Mouse (Mus musculus): Measurements from ENCODE around the gene Pla2g4d.

DNA sequence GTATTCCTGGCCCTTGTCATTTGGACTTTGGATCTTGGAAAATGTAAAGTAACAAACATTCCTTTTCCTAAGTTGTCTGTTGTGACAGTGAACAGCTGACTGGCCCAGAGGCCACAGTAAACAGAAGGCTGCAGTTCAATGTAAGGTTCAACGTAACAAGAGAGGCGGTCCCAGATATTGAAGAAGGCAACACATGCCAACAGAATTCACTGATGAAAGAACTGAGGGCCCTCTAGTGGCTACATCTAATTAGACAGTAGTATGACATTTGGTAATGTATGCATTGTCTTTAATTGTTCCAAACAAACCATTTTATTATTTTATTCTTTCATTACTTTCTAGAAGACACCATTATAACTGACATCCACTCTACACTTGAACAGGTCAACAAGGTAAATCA, 48.9 kb upstream of the Pla2g4d start:
- TF ChIP-seq ZKSCAN1 (IDR thresholded peaks at IDR 0.05; ENCODE audit: low read depth, low read length) (no peak), GATA1 (IDR thresholded peaks at IDR 0.05; ENCODE audit: low read depth, low read length) (no peak)
